Mouse (Mus musculus): ENCODE data around the gene Rccd1. TPM values are rescaled to one million over a fixed set of nuclear protein-coding genes. Genes with fewer than 3 reads are reported as not detected.
A peak's percentile ranks its signal among the peaks of the same experiment; 100 is the strongest.

Rccd1 gene
- total RNA-seq (2021): 10 to 100 TPM; 10.1 to 11.2 TPM
- long read RNA-seq, partial matches to known transcripts: 0 of 2 reads
- long read RNA-seq, other reads (novel, unspliced or antisense): 1 of 2 reads

DNA sequence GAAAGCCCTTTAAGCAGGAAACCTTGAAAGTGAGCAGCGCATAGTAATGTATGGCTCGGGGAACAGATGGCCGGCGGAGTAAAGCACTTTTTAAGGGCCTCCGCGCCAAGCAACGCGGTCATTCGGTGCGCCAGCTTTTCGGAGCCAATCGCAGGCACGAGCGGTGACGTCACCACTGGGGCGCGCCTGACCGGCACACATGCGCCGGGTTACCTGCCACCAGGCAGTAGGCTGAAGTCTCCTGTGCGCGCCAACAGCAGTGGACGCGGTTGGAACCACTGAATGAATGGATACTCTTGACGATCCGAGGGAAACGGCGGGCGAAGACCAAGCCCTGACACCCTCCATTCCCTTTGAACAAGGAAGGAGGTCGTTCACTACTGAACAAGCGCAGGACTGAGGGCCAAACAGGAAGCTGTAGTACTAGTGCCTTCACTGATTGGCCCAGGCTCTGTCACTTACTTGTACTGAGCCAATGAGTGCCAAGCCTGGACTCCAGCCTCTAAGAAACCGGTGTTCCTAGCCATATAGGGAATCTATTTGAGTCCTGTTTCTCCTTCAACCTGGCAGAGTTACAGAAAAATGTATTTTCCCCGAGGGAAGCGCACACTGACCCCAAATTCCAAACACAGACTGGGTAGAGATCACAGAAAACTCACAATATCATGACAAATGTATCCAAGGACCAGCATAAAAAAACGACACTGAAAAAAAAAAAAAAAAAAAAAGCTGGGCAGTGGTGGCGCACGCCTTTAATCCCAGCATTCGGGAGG, at the start of gene Rccd1:
Gene Rccd1, minus strand, starts transcription at position 412 of the 773 bp plus-strand sequence.
- DNase-seq (ENCODE audit: low spot score in 2 of 2): peak; percentile 94 to 97

DNA sequence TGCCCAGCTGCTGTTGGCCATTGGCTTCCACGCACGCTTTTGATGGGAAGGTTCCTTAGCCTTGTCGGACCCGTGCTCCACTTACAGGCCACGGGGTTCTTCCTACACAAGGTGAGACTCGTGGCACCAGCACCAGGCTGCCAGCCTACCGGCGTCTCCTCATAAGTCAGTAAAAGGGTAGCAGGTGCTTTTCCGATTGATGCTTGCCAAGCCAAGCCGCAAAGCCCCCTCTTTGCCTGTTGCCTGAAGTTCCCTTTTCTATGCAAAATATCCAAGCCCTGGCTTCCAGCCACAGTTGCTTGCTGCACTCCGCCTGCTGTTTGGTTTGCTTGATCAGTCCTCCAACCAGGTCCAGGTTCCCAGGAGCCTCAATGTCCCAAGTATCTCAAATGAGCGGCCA, 49.6 kb upstream of the Rccd1 start:
- DNase-seq (ENCODE audit: low spot score in 2 of 2): no peak

DNA sequence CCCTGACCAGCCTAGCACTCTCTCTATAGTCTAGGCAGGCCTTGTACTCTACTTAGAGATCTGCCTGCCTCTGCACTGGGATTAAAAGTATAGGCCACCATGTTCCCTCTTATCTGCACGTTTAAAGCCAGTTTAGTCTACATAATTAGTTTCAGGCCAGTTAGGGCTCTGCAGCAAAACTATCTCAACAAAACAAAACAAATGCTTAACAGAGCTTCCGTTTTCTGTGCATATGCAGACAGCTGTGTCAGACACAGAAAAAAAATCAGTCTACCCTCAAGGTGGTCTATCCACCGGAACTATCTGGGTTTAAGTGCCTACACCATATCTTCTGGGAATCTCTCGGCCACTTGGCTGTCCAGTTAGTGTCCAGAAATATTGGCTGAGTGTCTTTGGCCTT, 49.1 kb upstream of the Rccd1 start:
- DNase-seq (ENCODE audit: low spot score in 2 of 2): no peak

DNA sequence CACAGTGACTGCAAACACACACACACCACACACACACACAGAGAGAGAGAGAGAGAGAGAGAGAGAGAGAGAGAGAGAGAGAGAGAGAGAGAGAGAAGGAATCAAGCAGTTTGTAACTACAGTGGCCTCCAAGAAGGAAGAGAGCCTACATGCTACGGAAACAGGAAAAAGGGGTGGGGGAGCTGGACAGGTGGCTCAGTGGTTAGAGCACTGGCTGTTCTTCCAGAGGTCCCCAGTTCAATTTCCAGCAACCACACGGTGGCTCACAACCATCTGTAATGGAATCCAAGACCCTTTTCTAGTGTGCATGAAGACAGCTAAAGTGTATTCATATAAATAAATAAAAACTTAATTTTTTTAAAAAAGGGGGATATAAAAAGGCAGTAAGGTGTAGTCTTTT, 48.4 kb upstream of the Rccd1 start:
- DNase-seq (ENCODE audit: low spot score in 2 of 2): no peak

DNA sequence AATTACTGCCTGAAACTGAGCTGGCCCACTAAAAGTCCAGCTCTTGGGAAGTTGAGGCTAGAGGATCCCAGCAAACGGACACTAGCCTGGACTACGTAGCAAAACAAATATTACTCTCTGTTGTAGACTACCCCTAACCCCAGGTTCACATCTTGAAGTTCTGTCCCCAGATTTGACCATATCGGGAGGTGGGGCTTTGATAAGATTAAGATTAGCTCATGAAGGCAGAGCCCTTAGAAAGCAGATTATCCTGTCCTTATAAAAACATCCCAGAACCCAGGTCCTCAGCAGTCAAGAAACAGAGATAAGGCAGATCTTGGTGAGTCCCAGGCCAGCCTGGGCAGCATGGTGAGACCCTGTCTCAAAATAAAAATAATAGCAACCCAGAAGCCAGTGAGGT, 47.9 kb upstream of the Rccd1 start:
- no peak for DNase-seq (ENCODE audit: low spot score in 2 of 2)

DNA sequence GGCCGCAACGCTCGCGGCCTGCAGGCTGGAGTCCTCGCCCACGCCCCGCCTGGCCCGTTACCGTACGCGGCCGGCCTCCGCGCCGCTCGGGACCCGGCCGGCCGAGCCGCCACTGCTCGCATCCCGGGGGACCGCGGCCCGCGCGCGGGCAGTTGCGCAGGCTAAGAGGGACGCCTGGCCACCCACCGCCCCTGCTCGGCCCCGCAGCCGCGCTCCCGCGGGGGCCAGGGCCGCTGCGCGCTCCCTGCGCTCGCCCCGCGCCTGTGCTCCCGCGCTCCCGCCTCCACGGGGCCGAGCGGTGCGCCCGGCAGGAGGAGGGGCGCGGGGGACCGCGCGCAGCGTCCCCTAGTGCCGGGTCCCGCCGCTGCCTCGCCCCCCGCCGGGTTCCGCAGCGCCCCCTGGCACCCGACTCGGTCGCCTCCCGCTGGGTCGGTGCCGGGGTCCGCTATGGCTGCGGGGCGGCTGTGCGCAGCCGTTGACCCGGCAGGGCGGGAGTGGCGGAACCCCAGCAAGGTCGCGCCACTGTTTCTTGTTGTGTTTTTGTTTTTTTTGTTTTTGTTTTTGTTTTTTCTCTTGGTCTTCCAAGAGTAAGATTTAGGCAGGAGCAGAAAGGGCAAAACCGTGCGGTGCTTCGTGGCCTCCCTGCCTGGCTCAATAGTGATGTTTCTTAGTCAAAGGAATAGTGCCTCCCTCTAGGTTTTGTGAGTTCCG, 46.9 kb upstream of the Rccd1 start, which contains the start of gene Man2a2:
Gene Man2a2, minus strand, starts transcription at position 335 of the 711 bp plus-strand sequence.
- peak; percentile 71 to 80 for DNase-seq (ENCODE audit: low spot score in 2 of 2)

DNA sequence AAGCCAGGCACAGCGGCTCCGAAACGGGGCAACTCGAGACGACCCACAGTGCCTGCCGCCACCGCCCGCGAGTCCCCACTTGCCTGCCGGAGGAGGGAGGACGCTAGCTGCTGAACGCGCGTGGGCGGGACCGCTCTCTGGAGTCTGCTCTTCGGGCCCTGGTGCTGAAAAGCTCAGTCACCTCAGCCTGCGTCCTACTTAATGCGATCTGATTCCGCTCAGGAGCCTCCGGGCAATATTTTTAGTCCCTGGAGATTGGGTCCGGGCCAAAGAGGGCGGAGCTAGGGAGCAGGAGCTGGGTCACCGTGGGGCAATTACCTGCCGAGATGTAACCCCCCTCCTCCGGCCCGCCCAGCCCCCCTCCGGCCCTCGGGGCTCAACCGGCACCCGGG, 46.4 kb upstream of the Rccd1 start:
- peak; percentile 76 to 89 for DNase-seq (ENCODE audit: low spot score in 2 of 2)

DNA sequence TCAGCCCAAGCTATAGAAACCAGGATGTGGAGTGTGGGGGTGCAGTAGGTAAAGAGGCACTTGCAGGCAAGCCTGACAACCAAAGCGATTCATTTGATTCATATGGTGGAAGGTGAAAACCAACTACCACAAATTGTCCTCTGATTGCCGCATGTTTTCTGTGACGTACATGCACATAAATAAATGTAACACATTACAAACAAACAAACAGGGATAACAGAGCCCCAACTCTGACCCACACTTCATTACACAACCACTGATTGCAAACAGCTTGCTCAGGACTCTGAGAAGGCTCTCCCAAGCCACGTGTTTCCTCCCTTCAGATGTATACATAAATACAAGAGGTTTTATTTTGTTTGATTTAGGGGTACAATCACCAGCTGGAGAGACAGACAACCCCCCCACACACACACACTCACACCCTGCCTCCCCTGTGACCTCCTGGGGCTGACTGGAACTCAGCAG, 45.7 kb upstream of the Rccd1 start:
- no peak for DNase-seq (ENCODE audit: low spot score in 2 of 2)

DNA sequence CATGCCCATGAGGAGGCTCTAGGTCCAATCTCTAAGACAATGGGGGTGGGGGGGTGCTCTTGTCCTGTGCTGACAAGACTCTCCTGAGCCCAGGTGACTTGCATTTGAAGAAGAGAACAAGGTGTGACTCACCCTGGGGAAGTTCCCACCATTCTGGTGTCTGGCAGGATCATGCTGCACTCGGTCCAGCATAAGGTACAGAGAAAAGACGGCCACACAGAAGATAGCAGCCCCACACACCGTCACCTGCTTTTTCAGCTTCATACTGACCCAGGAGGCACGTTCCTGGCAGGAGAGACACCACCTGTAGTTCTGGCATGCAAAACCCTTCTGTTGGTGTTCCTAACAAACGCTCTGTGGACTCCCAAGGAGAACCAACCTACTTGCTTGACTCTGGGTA, 45.2 kb upstream of the Rccd1 start:
- DNase-seq (ENCODE audit: low spot score in 2 of 2): no peak

DNA sequence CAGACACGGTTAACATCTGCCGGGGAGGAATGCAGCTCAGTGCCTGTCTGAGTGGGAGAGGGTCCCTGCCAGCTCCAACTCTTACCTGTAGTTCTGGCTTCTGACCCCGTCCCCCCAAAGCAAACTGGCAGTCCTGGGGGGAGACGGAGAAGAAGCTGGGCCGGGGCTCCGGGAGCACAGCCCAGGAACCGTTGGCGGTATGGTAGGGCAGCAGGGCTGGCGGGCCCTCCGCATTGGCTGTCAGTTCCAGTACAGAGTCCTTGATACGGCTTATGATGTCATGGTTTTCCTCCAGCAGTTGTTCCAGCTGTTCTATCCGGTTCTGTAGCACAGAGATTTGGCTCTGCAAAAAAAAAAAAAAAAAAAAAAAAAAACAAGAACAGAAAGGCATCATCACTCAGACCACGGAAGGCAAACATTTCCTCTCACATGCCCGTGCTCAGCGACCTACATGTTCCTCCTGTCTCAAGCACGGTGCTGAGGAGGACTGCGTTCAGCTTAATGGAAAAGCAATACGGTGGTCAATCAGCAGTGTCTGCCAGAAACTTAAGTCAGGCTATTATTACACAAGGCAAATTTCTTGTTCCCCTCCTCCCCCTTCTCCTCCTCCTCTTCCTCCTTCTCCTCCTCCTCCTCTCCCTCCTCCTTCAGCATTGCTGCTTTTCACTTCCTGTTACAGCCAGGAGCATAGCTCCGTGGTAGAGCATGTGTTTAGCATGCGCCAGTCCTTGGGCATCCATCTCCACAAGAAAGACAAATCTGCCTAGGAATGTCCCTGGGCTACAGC, 44.6 kb upstream of the Rccd1 start:
- DNase-seq (ENCODE audit: low spot score in 2 of 2): no peak

DNA sequence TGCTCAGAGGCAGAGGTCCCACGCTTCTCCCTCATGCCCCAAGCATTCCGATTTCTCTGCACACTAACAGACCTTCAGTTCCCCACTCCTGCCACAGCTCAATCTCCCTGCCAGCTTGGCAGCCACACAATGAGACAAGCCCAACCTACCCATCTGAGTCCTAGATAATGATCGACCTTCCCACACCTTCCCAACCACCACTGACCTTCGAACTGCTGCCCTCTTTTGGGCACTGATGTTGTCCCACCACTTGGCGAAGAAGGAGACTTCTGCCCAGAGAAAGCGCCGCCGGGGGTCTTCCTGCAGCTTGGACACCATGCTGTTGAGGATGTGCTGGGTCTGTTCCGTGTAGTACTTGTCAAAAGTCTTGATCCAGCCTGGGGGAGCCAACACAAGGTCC, 43.8 kb upstream of the Rccd1 start:
- DNase-seq (ENCODE audit: low spot score in 2 of 2): no peak

DNA sequence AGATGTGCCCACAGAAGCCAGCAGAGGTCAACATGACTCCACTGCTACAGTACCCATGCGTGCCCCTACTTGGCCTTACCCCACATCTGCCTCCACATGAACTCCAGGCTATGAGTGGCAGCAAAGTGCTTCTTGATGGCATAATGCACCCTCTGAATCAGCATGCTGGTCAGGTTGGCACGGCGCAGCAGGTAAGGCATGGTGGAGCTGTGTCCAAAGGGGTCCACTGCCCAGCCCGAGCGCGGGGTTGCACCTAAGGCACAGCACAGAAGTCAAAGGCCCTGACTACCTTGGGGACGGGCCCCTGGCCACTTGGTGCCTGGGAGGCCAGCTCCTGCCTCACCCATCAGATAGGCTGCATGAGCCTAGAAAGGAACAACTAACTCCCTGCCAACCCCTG, 43.0 kb upstream of the Rccd1 start:
- DNase-seq (ENCODE audit: low spot score in 2 of 2): no peak

DNA sequence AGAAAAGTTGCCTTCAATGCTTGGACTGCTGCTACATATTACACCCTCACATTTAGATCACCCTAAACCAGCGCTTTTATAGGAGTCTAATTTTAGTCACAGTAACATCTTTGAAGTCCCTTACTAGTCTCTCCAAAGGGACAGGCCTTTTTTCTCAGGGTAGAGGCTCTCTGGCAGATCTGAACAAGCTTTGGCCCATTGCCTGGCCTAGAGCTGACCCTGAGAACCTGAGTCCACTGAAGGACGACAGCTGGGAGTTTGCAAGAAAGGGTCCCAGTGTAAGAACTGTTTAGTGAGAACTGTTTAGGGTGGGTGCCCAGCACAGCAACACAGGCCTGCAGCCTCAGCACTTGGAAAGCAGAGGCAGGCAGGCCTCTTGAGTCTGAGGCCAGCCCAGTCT, 41.5 kb upstream of the Rccd1 start:
- no peak for DNase-seq (ENCODE audit: low spot score in 2 of 2)

DNA sequence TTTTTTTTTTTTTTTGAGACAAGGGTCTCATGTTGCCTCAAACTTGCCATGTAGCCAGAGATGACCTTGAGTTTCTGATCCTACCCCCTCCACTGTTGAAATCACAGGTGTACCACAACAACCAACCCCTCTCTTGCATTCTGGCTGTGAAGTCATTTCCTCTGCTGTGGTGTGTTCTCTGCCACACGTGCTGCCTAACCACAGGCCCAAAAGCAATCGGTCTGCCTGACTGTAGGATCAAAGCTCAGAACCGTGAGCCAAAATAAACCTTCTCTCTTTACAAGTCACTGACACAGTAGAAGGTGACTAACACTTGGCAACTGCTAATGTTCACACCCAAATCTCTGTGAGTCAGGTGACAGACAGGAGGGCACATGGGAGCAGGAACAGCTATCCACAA, 36.2 kb upstream of the Rccd1 start:
- DNase-seq (ENCODE audit: low spot score in 2 of 2): no peak

DNA sequence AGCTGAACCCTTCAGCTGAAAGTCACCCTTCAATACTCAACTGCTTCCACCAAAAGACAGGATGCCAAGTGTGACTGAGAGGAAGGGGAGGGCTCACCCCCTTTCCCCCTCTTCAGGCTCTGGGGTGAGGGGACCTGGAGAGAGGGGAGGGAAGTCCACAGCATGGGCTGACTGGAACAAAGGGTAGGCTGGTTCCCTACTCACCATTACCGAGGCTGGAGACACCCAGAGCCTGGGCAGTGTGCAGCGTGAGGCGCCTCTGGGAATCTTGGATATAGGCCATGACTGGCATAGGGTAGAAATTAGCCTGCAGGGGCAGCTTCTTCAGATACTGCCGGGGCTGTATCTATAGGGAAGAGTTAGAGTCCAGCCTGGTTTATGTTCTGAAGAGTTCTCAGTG, 33.8 kb upstream of the Rccd1 start:
- no peak for DNase-seq (ENCODE audit: low spot score in 2 of 2)

DNA sequence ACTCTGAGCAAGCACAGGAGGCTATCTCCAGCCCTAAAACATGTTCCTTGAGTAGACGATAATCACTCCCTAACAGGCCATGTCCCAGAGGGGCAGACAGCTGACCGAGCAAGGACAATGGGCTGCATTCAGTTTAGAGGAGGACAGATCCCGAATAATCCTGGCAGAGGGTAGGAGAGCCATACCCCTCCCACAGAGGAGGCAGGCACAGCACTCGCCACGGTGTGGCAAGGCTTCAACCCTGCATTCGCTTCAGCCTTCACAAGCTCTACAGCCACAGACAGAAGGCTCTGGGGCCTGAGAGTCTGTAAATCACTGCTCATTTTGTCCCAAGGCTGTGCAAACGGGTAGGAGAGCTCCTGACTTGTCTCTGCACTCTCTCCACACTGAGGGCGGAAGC, 32.9 kb upstream of the Rccd1 start:
- peak in 1 of 2 experiments; percentile 63 for DNase-seq (ENCODE audit: low spot score in 2 of 2)

DNA sequence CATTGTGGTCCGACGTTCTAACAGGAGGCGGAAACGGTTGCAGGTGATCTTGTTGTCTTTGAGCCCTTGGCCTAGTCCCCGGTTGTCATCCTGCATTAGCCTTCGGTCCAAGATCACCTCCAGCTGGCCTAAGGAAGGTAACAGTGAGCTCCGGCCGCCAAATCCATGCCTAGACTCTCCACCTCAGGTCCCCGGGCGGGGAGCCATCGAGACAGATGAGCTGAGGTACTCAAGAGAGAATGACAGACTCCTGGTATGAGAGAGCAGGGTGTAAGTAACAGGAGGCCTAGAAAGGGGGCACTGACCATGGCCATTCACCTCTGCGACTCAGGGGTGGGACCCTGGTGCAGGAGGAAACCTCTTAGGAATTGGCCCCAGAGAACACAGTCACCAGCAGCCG, 32.1 kb upstream of the Rccd1 start:
- no peak for DNase-seq (ENCODE audit: low spot score in 2 of 2)

DNA sequence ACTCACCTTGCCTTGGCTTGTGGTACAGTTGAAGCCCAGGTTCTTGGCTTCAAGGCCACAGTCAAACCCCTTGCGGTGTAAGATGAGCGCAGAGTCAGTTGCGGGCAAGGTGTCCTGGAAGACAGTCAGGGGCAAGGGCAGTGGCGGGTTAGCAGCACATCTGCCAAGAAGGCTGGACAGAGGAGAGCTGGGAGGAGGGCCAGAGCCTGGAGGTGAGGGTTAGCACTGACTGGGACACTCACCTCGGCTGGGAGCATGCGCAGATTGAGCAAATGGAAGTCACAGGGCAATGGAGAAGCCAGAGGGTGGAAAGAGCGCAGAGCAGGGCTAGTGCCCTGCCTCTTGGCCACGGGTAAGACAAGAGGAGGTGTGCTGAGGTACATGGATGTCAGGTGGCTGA, 28.7 kb upstream of the Rccd1 start:
- no peak for DNase-seq (ENCODE audit: low spot score in 2 of 2)

DNA sequence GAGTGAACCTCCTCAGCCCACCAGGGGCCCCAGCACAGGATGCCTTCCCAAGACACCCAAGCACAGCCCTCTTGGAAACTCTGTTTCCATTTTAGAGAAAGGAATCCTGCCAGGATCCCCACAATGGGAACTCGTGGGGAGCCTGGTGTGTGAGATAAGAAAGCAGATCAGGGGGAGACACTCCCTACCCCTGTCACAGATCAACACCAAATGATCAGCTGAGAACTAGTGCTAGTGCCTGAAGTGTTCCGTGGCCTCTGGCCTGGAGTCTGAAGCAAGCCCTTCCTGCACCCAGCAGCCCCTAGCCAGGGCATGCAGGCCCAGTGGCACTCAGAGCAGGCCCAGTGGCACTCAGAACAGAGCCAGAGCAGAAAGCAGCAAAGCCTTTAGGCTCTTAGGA, 26.6 kb upstream of the Rccd1 start:
- DNase-seq (ENCODE audit: low spot score in 2 of 2): no peak

DNA sequence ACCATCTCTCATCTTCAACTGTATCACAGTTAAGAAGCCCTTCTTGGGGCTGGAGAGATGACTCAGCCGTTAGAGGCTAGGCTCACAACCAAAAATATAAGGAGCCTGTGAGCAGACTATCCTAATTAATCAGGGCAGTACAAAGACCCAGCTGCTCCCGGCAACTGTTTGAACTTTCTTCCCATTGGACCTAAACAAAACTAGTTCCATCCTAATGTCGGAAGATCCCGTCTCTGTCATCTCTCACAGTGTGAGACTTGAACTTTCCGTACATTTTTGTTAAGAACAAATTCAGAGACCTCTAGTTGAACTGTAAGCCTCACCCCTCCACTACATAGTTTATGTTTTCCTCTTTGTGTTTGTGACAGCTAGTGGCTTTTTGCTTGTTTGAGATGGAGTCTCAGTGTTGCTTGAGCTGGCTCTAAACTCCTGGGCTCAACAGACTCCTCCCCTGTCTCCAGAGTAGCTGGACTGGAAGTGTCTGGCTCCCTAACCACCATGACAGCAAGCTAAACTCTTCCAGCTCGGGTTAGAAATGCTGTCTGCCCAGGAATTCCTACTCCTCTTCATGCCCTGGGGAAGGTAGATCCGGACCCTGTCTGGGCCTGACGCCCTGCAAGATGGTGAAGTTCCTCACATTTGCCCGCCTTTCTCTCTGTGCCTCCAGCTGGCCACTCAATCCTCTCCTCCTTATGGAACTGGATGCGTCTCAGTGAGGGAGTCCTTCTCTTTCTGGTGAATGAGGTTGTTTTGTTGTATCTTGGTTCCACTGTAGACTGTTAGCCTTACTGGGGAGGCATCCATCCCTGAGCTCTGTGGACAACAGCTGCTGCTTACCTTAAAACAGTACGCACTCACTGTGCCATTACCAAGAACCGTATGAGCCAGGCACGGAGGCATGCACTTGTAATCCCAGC, 23.7 kb upstream of the Rccd1 start:
- no peak for DNase-seq (ENCODE audit: low spot score in 2 of 2)

DNA sequence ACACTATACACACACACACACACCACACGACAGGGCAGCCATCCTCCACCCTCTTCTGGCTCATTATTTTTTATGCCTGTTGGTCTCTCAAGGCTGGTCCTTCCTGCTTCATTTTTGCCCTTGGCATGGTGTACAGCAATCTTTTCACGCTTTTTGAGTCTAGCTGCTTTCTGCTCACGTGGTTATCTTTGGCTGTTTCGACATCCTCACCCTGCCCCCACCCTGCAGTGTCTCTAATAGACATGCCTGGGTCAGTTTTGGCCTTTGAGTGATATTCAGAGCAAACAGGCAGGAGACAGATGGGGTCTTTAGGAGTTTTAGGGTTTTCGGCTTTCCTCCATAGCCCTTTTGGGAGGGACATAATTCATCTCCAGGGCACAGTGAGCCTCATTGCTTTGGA, 22.6 kb upstream of the Rccd1 start:
- no peak for DNase-seq (ENCODE audit: low spot score in 2 of 2)
